ENCODE assay signal across 18 mouse cellular contexts in the genomic region with DNA sequence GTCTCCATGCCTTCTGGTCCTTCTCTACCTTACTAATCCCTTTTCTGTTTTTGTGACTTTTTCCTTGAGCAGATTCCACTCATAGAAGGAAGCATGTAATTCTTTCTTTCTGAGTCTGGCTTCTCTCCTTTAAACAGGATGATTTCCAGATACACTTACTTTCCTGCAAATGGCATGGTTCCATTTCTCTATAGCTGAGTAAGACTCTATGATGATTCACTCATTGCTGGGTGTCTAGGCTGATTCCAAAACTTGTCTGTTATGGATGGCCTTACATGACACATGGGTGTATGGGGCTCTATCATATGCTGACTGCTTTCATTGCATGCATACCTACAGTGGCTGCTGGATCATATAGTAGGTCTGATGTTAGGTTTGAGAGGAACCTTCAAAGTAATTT. TPM values are rescaled to one million over a fixed set of nuclear protein-coding genes. Genes with fewer than 3 reads are reported as not detected.
"Had no signal": no experiment of that assay in that cellular context is flagged by ENCODE, and none has a peak within 500 bp of the region (broad histone marks: within the 10 kb centered on the region; RNA-seq: fewer than 3 reads in every experiment).

No protein-coding gene starts in this region.

- H3K4me3 ChIP-seq: midbrain, embryonic 13.5 days; midbrain, embryonic 15.5 days; neural tube, embryonic 12.5 days; stomach, embryonic 15.5 days had no signal

- H3K36me3 ChIP-seq: midbrain, embryonic 13.5 days; midbrain, embryonic 15.5 days; neural tube, embryonic 12.5 days; stomach, embryonic 15.5 days had no signal

- H3K27ac ChIP-seq: midbrain, embryonic 13.5 days; midbrain, embryonic 15.5 days; neural tube, embryonic 12.5 days; stomach, embryonic 15.5 days; stomach, postnatal 0 days had no signal

- H3K4me2 ChIP-seq: lung, embryonic 14.5 days; midbrain, embryonic 11.5 days; midbrain, embryonic 13.5 days; midbrain, embryonic 15.5 days; neural tube, embryonic 12.5 days; stomach, embryonic 15.5 days had no signal

- DNase-seq: lung, adult 18-20 months; lung, embryonic 14.5 days; lung, postnatal 10 days; lung, postnatal 4 days; right cerebral cortex, postnatal 14 days; thymus, adult 18-20 months; thymus, postnatal 14 days; thymus, postnatal 36 days had no signal

- H3K27me3 ChIP-seq: midbrain, embryonic 13.5 days; midbrain, embryonic 15.5 days; neural tube, embryonic 12.5 days; stomach, embryonic 15.5 days had no signal

- H3K4me1 ChIP-seq: midbrain, embryonic 13.5 days; midbrain, embryonic 15.5 days; neural tube, embryonic 12.5 days had no signal

- H3K9me3 ChIP-seq: midbrain, embryonic 13.5 days; midbrain, embryonic 15.5 days; neural tube, embryonic 12.5 days; stomach, embryonic 15.5 days had no signal

- ATAC-seq: midbrain, embryonic 13.5 days; midbrain, embryonic 15.5 days had no signal

- H3K9ac ChIP-seq: lung, embryonic 14.5 days; midbrain, embryonic 13.5 days; midbrain, embryonic 15.5 days; neural tube, embryonic 12.5 days; stomach, embryonic 15.5 days had no signal

RNA-seq across cellular contexts. Expression of a gene that starts 4.6 kb away (rescaled TPM):
- total RNA-seq: megakaryocyte, adult 5-6 weeks; monocyte, adult 5-6 weeks; neutrophil, adult 5-6 weeks had no signal
- polyA plus RNA-seq: spleen, adult 2 months had no signal
